Comparison of ENCODE assay signal across 8 mouse cellular contexts in genomic region chr10:93051016-93051726, GRCm38 (mm10). TPM values are rescaled to one million over a fixed set of nuclear protein-coding genes. Genes with fewer than 3 reads are reported as not detected.
A peak's percentile ranks its signal among the peaks of the same experiment; 100 is the strongest.
DNase-seq lines count a peak whose midpoint lies in the region; ATAC-seq and TF ChIP-seq lines count a peak whose summit lies in the region.

No protein-coding gene starts in this region.

- peak; percentile 92 for DNase-seq in MEL (ENCODE audit: low read depth, low spot score)
- peak; percentile 64 to 79 for DNase-seq in cerebellum, adult 2 months
- peak; percentile 84 for DNase-seq in forelimb bud, embryonic 11.5 days (ENCODE audit: low read depth, low spot score)
- DNase-seq in heart, postnatal 4 days, result peak; percentile 88
- DNase-seq in layer of hippocampus, adult 2 months (ENCODE audit: low spot score in 2 of 2), result peak; percentile 74 to 85
- peak; percentile 93 for DNase-seq in lung, embryonic 14.5 days
- peak; percentile 34 for DNase-seq in ovary, adult 18-20 months (ENCODE audit: low spot score)
- peak; percentile 88 for DNase-seq in thymus, postnatal 14 days

- H3K9ac ChIP-seq in MEL (ENCODE audit: control insufficient read depth, low read depth, low read length, poor library complexity, severe bottlenecking), result peak overlapping the region; percentile 49
- 0 out of 2 replicates have a peak overlapping the region, but pooled peaks have one; percentile 9 for H3K9ac ChIP-seq in lung, embryonic 14.5 days

- TF ChIP-seq EP300 in MEL (IDR thresholded peaks at IDR 0.05; ENCODE audit: low read depth in 1 of 2, low read length in 2 of 2), result no peak

- peak; percentile 95 for TF ChIP-seq RAD21 in MEL (IDR thresholded peaks at IDR 0.05; ENCODE audit: low read depth, low read length)

- H3K4me2 ChIP-seq in lung, embryonic 14.5 days, result peak overlapping the region; percentile 49

- TF ChIP-seq CTCF in MEL (IDR thresholded peaks at IDR 0.05 in 2 of 3, conservative IDR thresholded peaks at IDR 0.05 in 1 of 3; ENCODE audit: control insufficient read depth in 1 of 3, insufficient read depth in 1 of 3, low read depth in 2 of 3, low read length in 3 of 3, poor library complexity in 1 of 3, severe bottlenecking in 1 of 3), result peak; percentile 39 to 82 (median 68)
- TF ChIP-seq CTCF in cerebellum, adult 2 months (IDR thresholded peaks at IDR 0.05; ENCODE audit: borderline replicate concordance, insufficient read depth, low read depth, low read length), result peak; percentile 81
- TF ChIP-seq CTCF in layer of hippocampus, adult 2 months (conservative IDR thresholded peaks at IDR 0.05), result peak; percentile 91
- peak; percentile 76 for TF ChIP-seq CTCF in lung, embryonic 14.5 days (IDR thresholded peaks at IDR 0.05; ENCODE audit: low read depth)

- H3K4me1 ChIP-seq in MEL (ENCODE audit: control insufficient read depth in 1 of 2, insufficient read depth in 2 of 2, low read length in 2 of 2), result no peaks in the 10 kb centered on the region
- H3K4me1 ChIP-seq in cerebellum, adult 2 months (ENCODE audit: control insufficient read depth, insufficient read depth, low read length), result peaks cover 3% of the 10 kb centered on the region; the same call in 1 of the 2 replicates
- H3K4me1 ChIP-seq in lung, embryonic 14.5 days (ENCODE audit: insufficient read depth), result no peaks in the 10 kb centered on the region

- no peaks in the 10 kb centered on the region for H3K27me3 ChIP-seq in MEL (ENCODE audit: control insufficient read depth in 1 of 2, insufficient read depth in 2 of 2, low read length in 2 of 2)
- no peaks in the 10 kb centered on the region for H3K27me3 ChIP-seq in cerebellum, adult 2 months (ENCODE audit: control insufficient read depth, insufficient read depth, low read length)
- H3K27me3 ChIP-seq in lung, embryonic 14.5 days (ENCODE audit: insufficient read depth, low read length), result no peaks in the 10 kb centered on the region

- H3K4me3 ChIP-seq in MEL (ENCODE audit: control insufficient read depth in 1 of 2, insufficient read depth in 1 of 2, low read depth in 2 of 2, low read length in 2 of 2), result peak overlapping the region; percentile 17 to 18; a peak in 1 of 4 replicates
- H3K4me3 ChIP-seq in cerebellum, adult 2 months (replicated peaks; ENCODE audit: insufficient read depth, low read depth, low read length), result peak overlapping the region; percentile 17
- peak overlapping the region; percentile 20; the same call in 1 of the 2 replicates for H3K4me3 ChIP-seq in layer of hippocampus, adult 2 months
- H3K4me3 ChIP-seq in lung, embryonic 14.5 days (ENCODE audit: low read depth, low read length), result no peak overlapping the region

- H3K36me3 ChIP-seq in MEL (ENCODE audit: control insufficient read depth in 1 of 2, insufficient read depth in 2 of 2, low read length in 2 of 2), result no peaks in the 10 kb centered on the region
- no peaks in the 10 kb centered on the region for H3K36me3 ChIP-seq in lung, embryonic 14.5 days (ENCODE audit: insufficient read depth)

- peak; percentile 82 for ATAC-seq in lung, embryonic 14.5 days (ENCODE audit: insufficient read depth)

- no peak for TF ChIP-seq POLR2A in MEL (IDR thresholded peaks at IDR 0.05; ENCODE audit: control insufficient read depth in 1 of 2, insufficient read depth in 1 of 2, low read depth in 1 of 2, low read length in 2 of 2, poor library complexity in 1 of 2)
- TF ChIP-seq POLR2A in cerebellum, adult 2 months (IDR thresholded peaks at IDR 0.05; ENCODE audit: borderline replicate concordance, insufficient read depth, low read length), result no peak

- peak overlapping the region; percentile 56 for H3K27ac ChIP-seq in MEL (ENCODE audit: control insufficient read depth, low read depth, low read length)
- H3K27ac ChIP-seq in cerebellum, adult 2 months (ENCODE audit: insufficient read depth, low read length), result no peak overlapping the region
- H3K27ac ChIP-seq in layer of hippocampus, adult 2 months, result peak overlapping the region; percentile 80
- no peak overlapping the region for H3K27ac ChIP-seq in lung, embryonic 14.5 days (ENCODE audit: low read depth)

- H3K9me3 ChIP-seq in MEL (replicated peaks; ENCODE audit: insufficient read depth, low read length), result no peaks in the 10 kb centered on the region
- no peaks in the 10 kb centered on the region for H3K9me3 ChIP-seq in lung, embryonic 14.5 days (ENCODE audit: low read depth, low read length)

- 31% methylated on average over 13 of the region's 13 CpGs for WGBS in cerebellum, adult 2 months
- WGBS in lung, embryonic 14.5 days, result 30% methylated on average over 13 of the region's 13 CpGs

- H3K79me2 ChIP-seq in MEL (ENCODE audit: control insufficient read depth, insufficient read depth, low read length, poor library complexity), result no peaks in the 10 kb centered on the region

TF ChIP-seq in MEL, 35 proteins besides CTCF, POLR2A, EP300 and RAD21:
- TF ChIP-seq SMC3 (IDR thresholded peaks at IDR 0.05; ENCODE audit: low read depth, low read length), result peak; percentile 92
- 0 out of 2 replicates have a peak, but pooled peaks have one; percentile 45 for TF ChIP-seq MYC (IDR thresholded peaks at IDR 0.05; ENCODE audit: low read depth, low read length)
- TF ChIP-seq ZNF384 (IDR thresholded peaks at IDR 0.05; ENCODE audit: low read depth, low read length), result peak; percentile 64
- no peak for TF ChIP-seq POLR2AphosphoS5 (IDR thresholded peaks at IDR 0.05; ENCODE audit: borderline replicate concordance, low read depth, low read length)
- TF ChIP-seq SIN3A (IDR thresholded peaks at IDR 0.05; ENCODE audit: low read length), result peak; percentile 66
- TF ChIP-seq CHD1 (IDR thresholded peaks at IDR 0.05; ENCODE audit: low read depth, low read length), result no peak
- TF ChIP-seq ZC3H11A (IDR thresholded peaks at IDR 0.05; ENCODE audit: low read depth, low read length), result peak; percentile 94
- no peak for TF ChIP-seq CHD2 (IDR thresholded peaks at IDR 0.05; ENCODE audit: low read length)

RNA-seq across cellular contexts. Expression of gene Cfap54, which starts 30.2 kb away (rescaled TPM):
- 2.0 and 3.2 TPM in 2 replicates for total RNA-seq in MEL (2012; rRNA removed)
- polyA plus RNA-seq in MEL (2012; ENCODE audit: insufficient read depth in 1 of 2, insufficient read length in 2 of 2, low read depth in 1 of 2, low replicate concordance in 2 of 2, missing spikeins in 1 of 2), result 1 to 10 TPM in 1 of 2 experiments, not detected in 1; 2.7 TPM
- 0.95 and 1.00 TPM in 2 replicates for polyA plus RNA-seq in cerebellum, adult 2 months (2012; rRNA removed)
- under 1 TPM; 0.45 to 0.79 TPM for total RNA-seq in heart, postnatal 4 days (2021)
- total RNA-seq in layer of hippocampus, adult 2 months (2021), result 10 to 100 TPM; 20.7 to 22.9 TPM
- polyA plus RNA-seq in lung, embryonic 14.5 days (2014; fragmentation: Nextera tagmentation; extraction: Ambion mirVana), result 0.45 and 0.70 TPM in 2 replicates

Comparison
In these comparisons a context has a peak if more than half of its experiments do, and no peak if none do; other contexts are left out.
1. DNase-seq: peak in every context shown above with its lines; median percentile 93 in lung, embryonic 14.5 days; 92 in MEL; 88 in heart, postnatal 4 days; 88 in thymus, postnatal 14 days; 84 in forelimb bud, embryonic 11.5 days; 80 in layer of hippocampus, adult 2 months; 72 in cerebellum, adult 2 months; 34 in ovary, adult 18-20 months.
2. H3K27ac ChIP-seq: peak in MEL (single experiment) and layer of hippocampus, adult 2 months (single experiment); none in cerebellum, adult 2 months (single experiment) and lung, embryonic 14.5 days (single experiment).
3. Peak in every context shown above with its lines, with median percentiles within 50 percentile points of each other: CTCF ChIP-seq.